Mouse (Mus musculus) gastrocnemius, postnatal 14 days (tissue): ENCODE data around the gene Gp1ba. TPM values are rescaled to one million over a fixed set of nuclear protein-coding genes. Genes with fewer than 3 reads are reported as not detected.

Experiments used
- DNase-seq: peaks from one replicate; pipeline ENCODE4 v3.0.0; 2021; ENCODE audit warnings: mixed read lengths
- intact Hi-C: fragments of 180-260 bp; cut with DNase I; formaldehyde crosslinking; loops from one replicate; pipeline ENCODE4 v1.15.1; 2025; ENCODE audit warnings: low total_unique reads
- long read RNA-seq, 2 experiments: library from polyadenylated mRNA; stranded (forward); transcript quantifications; one replicate each; pipeline ENCODE4 v2.0.0; 2021
- total RNA-seq, 2 experiments: library from RNA; stranded (reverse); gene quantifications; 2 replicates each; pipeline ENCODE4 v1.2.3; 2021

The Gp1ba gene
- under 1 TPM in 1 of 2 experiments, not detected in 1; 0.08 TPM for total RNA-seq
- long read RNA-seq, experiment 1, result 0 reads
- long read RNA-seq, experiment 2, result 0 reads

- no peak for DNase-seq
- intact Hi-C loops, result no loop called here
These were observed at the start of gene Gp1ba for GRCm38 (mm10) chr11:70638714-70639278. Gp1ba (plus strand) TSS chr11:70639122.

GRCm38 (mm10) chr11:70591733-70592132, 47.2 kb upstream of the Gp1ba start:
- intact Hi-C loops, result no loop called here
- no peak for DNase-seq

GRCm38 (mm10) chr11:70594253-70594989, 44.5 kb upstream of the Gp1ba start:
- intact Hi-C loops, result no loop called here
- DNase-seq, result no peak

GRCm38 (mm10) chr11:70595638-70596037, 43.3 kb upstream of the Gp1ba start:
- intact Hi-C loops, result no loop called here
- no peak for DNase-seq

- no peak for DNase-seq
- intact Hi-C loops, result no loop called here
These were observed 42.8 kb upstream of the Gp1ba start for GRCm38 (mm10) chr11:70596094-70596493.

- intact Hi-C loops, result no loop called here
- no peak for DNase-seq
These were observed 41.6 kb upstream of the Gp1ba start for GRCm38 (mm10) chr11:70597301-70597700.

- intact Hi-C loops, result no loop called here
- DNase-seq, result no peak
These were observed 40.4 kb upstream of the Gp1ba start for GRCm38 (mm10) chr11:70598451-70598953.

GRCm38 (mm10) chr11:70605024-70605566, 33.8 kb upstream of the Gp1ba start:
- peak; percentile 68 for DNase-seq
- intact Hi-C loops, result loop anchor here (2.0 to 10.0 kb wide), 3 partner anchors 73 to 150 kb away; partner anchors contain the start of genes Cxcl16, Gltpd2, Gm40193 and Med11

GRCm38 (mm10) chr11:70606717-70607116, 32.2 kb upstream of the Gp1ba start:
- intact Hi-C loops, result loop anchor here (5.0 to 10.0 kb wide), 2 partner anchors 74 to 152 kb away; partner anchors contain the start of genes Cxcl16, Gm40193, Med11 and Zmynd15
- no peak for DNase-seq

- intact Hi-C loops, result loop anchor here (5.0 to 10.0 kb wide), 2 partner anchors 75 to 153 kb away; partner anchors contain the start of genes Cxcl16, Gm40193, Med11 and Zmynd15
- DNase-seq, result no peak
These were observed 31.3 kb upstream of the Gp1ba start for GRCm38 (mm10) chr11:70607611-70608010.

- intact Hi-C loops, result loop anchor here (5.0 to 10.0 kb wide), 2 partner anchors 76 to 154 kb away; partner anchors contain the start of genes Cxcl16, Gm40193, Med11 and Zmynd15
- DNase-seq, result peak; percentile 38
These were observed 30.4 kb upstream of the Gp1ba start for GRCm38 (mm10) chr11:70608381-70609066.

- intact Hi-C loops, result loop anchor here (10.0 kb wide), 1 partner anchor 176 kb away; the partner anchor contains the start of gene Arrb2
- no peak for DNase-seq
These were observed 28.2 kb upstream of the Gp1ba start for GRCm38 (mm10) chr11:70610752-70611151.

GRCm38 (mm10) chr11:70612505-70612904, 26.4 kb upstream of the Gp1ba start:
- intact Hi-C loops, result loop anchor here (10.0 kb wide), 1 partner anchor 178 kb away; the partner anchor contains the start of gene Arrb2

GRCm38 (mm10) chr11:70615074-70615473, 23.8 kb upstream of the Gp1ba start:
- intact Hi-C loops, result loop anchor here (10.0 kb wide), 1 partner anchor 180 kb away; the partner anchor contains the start of gene Arrb2
- DNase-seq, result peak; percentile 73

More at GRCm38 (mm10) chr11:70612505-70612904, 26.4 kb upstream of the Gp1ba start:
- DNase-seq, result no peak

- DNase-seq, result no peak
- intact Hi-C loops, result loop anchor here (10.0 kb wide), 1 partner anchor 181 kb away; the partner anchor contains the start of gene Arrb2
These were observed 23.3 kb upstream of the Gp1ba start, which contains the start of gene 4930544D05Rik for GRCm38 (mm10) chr11:70615516-70616093. 4930544D05Rik (plus strand) TSS chr11:70615848.

GRCm38 (mm10) chr11:70619101-70619500, 19.8 kb upstream of the Gp1ba start, which contains the start of gene Chrne:
Chrne (minus strand) TSS chr11:70619216.
- intact Hi-C loops, result loop anchor here (10.0 kb wide), 1 partner anchor 184 kb away; the partner anchor contains the start of gene Arrb2
- peak; percentile 46 for DNase-seq

- DNase-seq, result peak; percentile 71
These were observed 16.7 kb upstream of the Gp1ba start for GRCm38 (mm10) chr11:70621972-70622814.

More at GRCm38 (mm10) chr11:70621972-70622814, 16.7 kb upstream of the Gp1ba start:
- intact Hi-C loops, result loop anchor here (5.0 kb wide), 1 partner anchor 830 kb away; no protein-coding TSS in a partner anchor
